Mouse (Mus musculus) limb, embryonic 10.5 days (tissue): ENCODE data around the gene Patl1. TPM values are rescaled to one million over a fixed set of nuclear protein-coding genes. Genes with fewer than 3 reads are reported as not detected.
"Not testable (repeated sequence)": the region's sequence is repeated elsewhere in the genome, so short reads cannot be mapped to it uniquely, and the experiment has no call there.

ENCODE experiments used
- DNase-seq: peaks from one replicate; pipeline ENCODE4 v3.0.0-alpha.2; 2017; ENCODE audit warnings: low spot score
- H3K27ac ChIP-seq: fragments of 300-500 bp; sonication (generic); 2 replicates; pipeline ENCODE4 v1.5.1; 2016; ENCODE audit warnings: mild to moderate bottlenecking
- H3K27me3 ChIP-seq: fragments of 300-500 bp; sonication (generic); 2 replicates; pipeline ENCODE4 v1.6.1; 2016; ENCODE audit warnings: low read depth, mild to moderate bottlenecking; ENCODE audit not compliant: poor library complexity, severe bottlenecking
- H3K36me3 ChIP-seq: fragments of 300-500 bp; sonication (generic); 2 replicates; pipeline ENCODE4 v1.6.1; 2016; ENCODE audit warnings: mild to moderate bottlenecking, moderate library complexity
- H3K4me1 ChIP-seq: fragments of 300-500 bp; sonication (generic); 2 replicates; pipeline ENCODE4 v1.6.1; 2016
- H3K4me3 ChIP-seq: fragments of 300-500 bp; sonication (generic); 2 replicates; pipeline ENCODE4 v1.5.1; 2016; ENCODE audit warnings: mild to moderate bottlenecking, moderate library complexity
- H3K9me3 ChIP-seq: fragments of 300-500 bp; sonication (generic); replicated peaks from 2 replicates; pipeline ENCODE4 v1.6.1; 2016; ENCODE audit warnings: mild to moderate bottlenecking
- WGBS: fragments of 180-500 bp; shearing (Covaris S2); methylation state at CpG from one replicate; pipeline ENCODE4 v1.1.7; 2016; 5-methylcytosine and 5-hydroxymethylcytosine counted together
- polyA plus RNA-seq: library from polyadenylated mRNA; unstranded; fragments of >200 nt; fragmentation: Nextera tagmentation; extraction: Ambion mirVana; gene quantifications from 2 replicates; pipeline ENCODE4 v1.2.1, GENCODE M21; 2016

Gene Patl1
- polyA plus RNA-seq, 1 experiment from 2014 or later: 20.4 TPM

- H3K4me1 ChIP-seq, H3K27me3 ChIP-seq, H3K9me3 ChIP-seq, H3K4me3 ChIP-seq, DNase-seq, H3K27ac ChIP-seq: not testable (repeated sequence)
- 95% methylated on average over 9 of the region's 9 CpGs for WGBS
- peaks cover 47% of the 10 kb centered on the region for H3K36me3 ChIP-seq
These were observed 34.3 kb downstream of the Patl1 start for GRCm38 (mm10) chr19:11946460-11946859.

DNA sequence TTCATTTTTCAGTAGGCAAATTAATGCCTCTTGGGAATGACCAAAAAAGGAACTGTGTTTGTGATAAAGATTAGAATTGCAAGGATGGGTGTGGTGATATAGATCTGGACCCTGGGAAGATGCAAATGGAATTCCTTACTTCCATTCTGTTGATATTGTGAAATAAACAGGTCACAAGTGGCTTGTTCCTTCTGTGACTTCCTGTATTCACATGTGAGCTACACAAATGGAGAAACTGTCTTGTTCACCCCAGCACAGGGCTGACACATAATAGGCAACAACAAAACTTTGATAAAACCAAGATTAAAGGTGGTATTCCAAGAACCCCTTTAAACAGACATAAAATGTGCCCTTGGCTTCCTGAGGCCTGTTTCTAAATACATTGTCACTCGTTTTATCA, 37.7 kb downstream of the Patl1 start:
- Histone ChIP-seq H3K4me3 (no peak overlapping the region), H3K27ac (no peak overlapping the region), H3K9me3 (no peaks in the 10 kb centered on the region), H3K36me3 (peaks cover 16% of the 10 kb centered on the region), H3K4me1 (no peaks in the 10 kb centered on the region), H3K27me3 (no peaks in the 10 kb centered on the region)
- DNase-seq: no peak
- 73% methylated on average over 1 of the region's 1 CpGs for WGBS

GRCm38 (mm10) chr19:11950747-11951146, 38.5 kb downstream of the Patl1 start:
- H3K4me3 ChIP-seq: no peak overlapping the region
- peaks cover 7% of the 10 kb centered on the region for H3K36me3 ChIP-seq
- no peaks in the 10 kb centered on the region for H3K4me1 ChIP-seq
- no peaks in the 10 kb centered on the region for H3K27me3 ChIP-seq
- H3K9me3 ChIP-seq: no peaks in the 10 kb centered on the region
- DNase-seq: no peak
- H3K27ac ChIP-seq: no peak overlapping the region
- WGBS: 74% methylated on average over 7 of the region's 7 CpGs

- WGBS: 44% methylated on average over 6 of the region's 6 CpGs
These were observed 42.0 kb downstream of the Patl1 start for GRCm38 (mm10) chr19:11954206-11954605.

DNA sequence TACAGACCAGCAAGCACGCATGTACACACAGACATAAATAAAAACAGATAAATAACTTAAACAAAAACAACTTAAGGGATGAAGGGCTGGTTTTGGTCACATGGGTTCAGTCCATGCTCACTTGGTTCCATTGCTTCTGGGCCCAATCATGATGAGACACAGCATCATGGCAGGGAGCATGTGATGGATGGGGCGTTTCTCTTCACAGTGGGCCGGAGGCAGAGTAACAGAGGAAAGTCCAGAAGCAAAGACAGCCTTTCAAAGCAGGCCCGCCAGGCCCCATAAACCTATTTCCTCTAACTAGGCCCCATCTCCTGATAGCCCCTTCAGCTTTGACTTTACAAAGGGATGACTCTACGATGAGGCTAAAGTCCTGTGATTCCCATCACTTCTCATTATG, 44.4 kb downstream of the Patl1 start:
- Histone ChIP-seq H3K36me3 (no peaks in the 10 kb centered on the region), H3K4me3 (no peak overlapping the region), H3K27ac (no peak overlapping the region), H3K27me3 (no peaks in the 10 kb centered on the region), H3K4me1 (no peaks in the 10 kb centered on the region), H3K9me3 (no peaks in the 10 kb centered on the region)
- DNase-seq: no peak
- WGBS: 77% methylated on average over 5 of the region's 5 CpGs

More at GRCm38 (mm10) chr19:11954206-11954605, 42.0 kb downstream of the Patl1 start:
- Histone ChIP-seq H3K4me1 (no peaks in the 10 kb centered on the region), H3K4me3 (no peak overlapping the region), H3K27ac (no peak overlapping the region), H3K9me3 (no peaks in the 10 kb centered on the region), H3K27me3 (no peaks in the 10 kb centered on the region), H3K36me3 (no peaks in the 10 kb centered on the region)
- no peak for DNase-seq

GRCm38 (mm10) chr19:11957396-11957795, 45.2 kb downstream of the Patl1 start:
- Histone ChIP-seq H3K27ac (no peak overlapping the region), H3K9me3 (no peaks in the 10 kb centered on the region), H3K4me1 (no peaks in the 10 kb centered on the region), H3K4me3 (no peak overlapping the region), H3K36me3 (no peaks in the 10 kb centered on the region), H3K27me3 (no peaks in the 10 kb centered on the region)
- DNase-seq: no peak
- 92% methylated on average over 5 of the region's 5 CpGs for WGBS

DNA sequence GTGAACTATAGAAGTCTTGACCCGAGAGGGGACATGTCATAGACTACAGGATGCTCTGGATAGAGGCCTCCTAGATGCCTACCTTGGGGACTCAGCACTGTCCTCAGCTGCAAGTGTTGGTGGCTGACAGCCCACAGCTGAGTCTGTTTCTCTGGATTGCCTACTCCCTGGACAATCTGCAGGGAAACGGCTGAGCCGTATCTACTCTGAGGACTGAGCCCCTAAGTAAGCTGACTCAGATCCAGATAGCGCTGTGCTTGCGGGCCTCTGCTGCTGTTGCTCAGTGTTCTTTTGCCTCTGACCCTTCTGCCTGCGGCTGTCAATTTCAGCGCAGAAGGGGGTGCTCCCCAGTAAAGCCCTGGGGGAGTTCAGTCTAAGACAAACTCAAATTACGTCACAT, 45.6 kb downstream of the Patl1 start:
- no peaks in the 10 kb centered on the region for H3K36me3 ChIP-seq
- no peaks in the 10 kb centered on the region for H3K4me1 ChIP-seq
- WGBS: 91% methylated on average over 8 of the region's 8 CpGs
- no peak for DNase-seq
- H3K9me3 ChIP-seq: no peaks in the 10 kb centered on the region
- H3K27me3 ChIP-seq: no peaks in the 10 kb centered on the region
- H3K4me3 ChIP-seq: no peak overlapping the region
- no peak overlapping the region for H3K27ac ChIP-seq

DNA sequence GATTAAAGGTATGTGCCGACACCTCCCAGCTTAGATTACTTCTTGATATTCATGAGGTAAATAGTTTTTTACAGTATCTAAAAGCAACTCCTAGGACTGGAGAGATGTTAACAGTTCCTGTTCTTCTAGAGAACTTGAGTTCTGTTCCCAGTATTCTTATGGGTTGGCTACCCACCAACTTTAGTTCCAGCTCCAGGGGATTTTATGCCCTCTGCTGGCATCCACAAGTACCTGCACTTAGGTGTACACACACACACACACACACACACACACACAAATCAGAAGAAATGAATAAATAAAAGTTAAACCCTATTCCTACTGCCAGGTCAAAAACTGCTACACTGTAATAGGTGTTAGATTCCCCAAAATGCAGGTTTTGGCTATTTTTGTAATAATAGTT, 52.1 kb downstream of the Patl1 start:
- no peak overlapping the region for H3K27ac ChIP-seq
- peaks cover 11% of the 10 kb centered on the region for H3K36me3 ChIP-seq
- H3K9me3 ChIP-seq: no peaks in the 10 kb centered on the region
- H3K4me3 ChIP-seq: peak overlapping the region; percentile 82
- peaks cover 12% of the 10 kb centered on the region for H3K4me1 ChIP-seq
- 97% methylated on average over 1 of the region's 1 CpGs for WGBS
- no peak for DNase-seq
- no peaks in the 10 kb centered on the region for H3K27me3 ChIP-seq

DNA sequence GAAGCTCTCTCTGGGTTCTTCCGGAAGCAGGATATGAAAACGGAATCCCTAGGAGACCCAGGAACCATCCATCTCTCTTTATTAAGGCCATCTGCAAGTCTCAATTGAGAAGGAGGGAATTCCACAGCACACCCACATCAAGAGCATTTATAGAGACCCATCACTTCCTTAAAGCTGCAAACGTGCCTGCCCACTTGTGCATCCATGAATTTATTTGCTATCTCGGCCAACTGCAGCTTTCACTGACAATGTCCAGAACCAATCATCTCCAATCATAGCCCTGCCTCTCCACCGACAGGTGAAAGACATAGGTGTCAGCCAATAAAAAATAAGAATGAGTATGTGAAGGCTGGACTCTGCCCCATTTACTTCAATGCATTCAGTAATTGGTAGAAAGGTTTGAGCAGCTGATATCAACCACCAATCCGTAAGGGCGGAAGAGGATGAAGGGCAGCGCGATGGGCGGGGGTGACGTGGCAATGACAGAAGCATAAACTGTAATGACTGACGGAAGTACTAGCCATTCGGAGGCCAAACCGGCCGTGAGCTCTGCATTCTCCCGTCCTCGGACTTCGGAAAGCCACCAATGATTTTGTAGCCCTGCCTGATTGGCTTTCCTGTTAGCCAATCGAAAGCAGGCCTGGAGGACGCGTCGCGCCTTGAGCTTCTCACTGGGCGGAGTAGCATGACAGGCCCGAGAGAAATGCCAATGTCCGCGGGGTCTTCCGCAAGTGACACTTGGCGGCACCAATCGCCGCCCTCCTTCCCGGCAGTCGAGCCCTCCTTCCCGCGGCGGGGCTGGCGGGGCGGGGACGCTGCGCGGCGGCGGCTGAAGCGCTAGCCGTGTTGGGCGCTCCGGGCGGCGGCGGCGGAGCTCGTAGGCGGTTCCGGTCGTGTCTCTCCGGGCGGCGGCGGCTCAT, 53.1 kb downstream of the Patl1 start, which contains the start of gene Osbp:
Osbp (plus strand) TSS at position 919 of the 920 bp plus-strand sequence.
- Histone ChIP-seq H3K27me3 (no peaks in the 10 kb centered on the region), H3K9me3 (no peaks in the 10 kb centered on the region), H3K4me3 (peak within 1 kb of the TSS; percentile 82), H3K27ac (peak within 1 kb of the TSS; percentile 87), H3K36me3 (peaks cover 15% of the 10 kb centered on the region), H3K4me1 (peaks cover 12% of the 10 kb centered on the region)
- peak; percentile 96 for DNase-seq
- under 1% methylated on average over 55 of the region's 59 CpGs for WGBS

- H3K4me1 ChIP-seq: peaks cover 12% of the 10 kb centered on the region
- peak overlapping the region; percentile 82 for H3K4me3 ChIP-seq
- peak overlapping the region; percentile 87 for H3K27ac ChIP-seq
- H3K27me3 ChIP-seq: no peaks in the 10 kb centered on the region
- peak; percentile 54 for DNase-seq
- 2% methylated on average over 18 of the region's 18 CpGs for WGBS
- peaks cover 25% of the 10 kb centered on the region for H3K36me3 ChIP-seq
- no peaks in the 10 kb centered on the region for H3K9me3 ChIP-seq
These were observed 54.0 kb downstream of the Patl1 start for GRCm38 (mm10) chr19:11966201-11966636.

- no peaks in the 10 kb centered on the region for H3K27me3 ChIP-seq
- no peak overlapping the region for H3K27ac ChIP-seq
- no peak overlapping the region for H3K4me3 ChIP-seq
- H3K4me1 ChIP-seq: peaks cover 12% of the 10 kb centered on the region
- H3K9me3 ChIP-seq: no peaks in the 10 kb centered on the region
- WGBS: 92% methylated on average over 9 of the region's 9 CpGs
- peaks cover 57% of the 10 kb centered on the region for H3K36me3 ChIP-seq
- no peak for DNase-seq
These were observed 57.2 kb downstream of the Patl1 start for GRCm38 (mm10) chr19:11969155-11970050.

GRCm38 (mm10) chr19:11973511-11974222, 61.5 kb downstream of the Patl1 start:
- peaks cover 93% of the 10 kb centered on the region for H3K36me3 ChIP-seq
- DNase-seq: no peak
- H3K4me3 ChIP-seq: no peak overlapping the region
- H3K27me3 ChIP-seq: no peaks in the 10 kb centered on the region
- H3K27ac ChIP-seq: no peak overlapping the region
- whole genome bisulfite sequencing: 91% methylated on average over 13 of the region's 13 CpGs
- no peaks in the 10 kb centered on the region for H3K9me3 ChIP-seq
- H3K4me1 ChIP-seq: no peaks in the 10 kb centered on the region
